ENCODE assay signal across 8 mouse cellular contexts in genomic region chr16:30388522-30389209, GRCm38 (mm10). TPM values are rescaled to one million over a fixed set of nuclear protein-coding genes. Genes with fewer than 3 reads are reported as not detected.
DNase-seq lines count a peak whose midpoint lies in the region; ATAC-seq and TF ChIP-seq lines count a peak whose summit lies in the region.

No protein-coding gene starts in this region.

- intact Hi-C loops in heart, postnatal 36 days (cut with DNase I), result no loop called here

- TF ChIP-seq RAD21 in MEL (IDR thresholded peaks at IDR 0.05; ENCODE audit: low read depth, low read length), result no peak

- H3K27ac ChIP-seq in MEL (ENCODE audit: control insufficient read depth, low read depth, low read length), result peak overlapping the region; percentile 98
- peak overlapping the region; percentile 75 for H3K27ac ChIP-seq in forebrain, embryonic 16.5 days (ENCODE audit: low read length)
- H3K27ac ChIP-seq in layer of hippocampus, adult 2 months, result peak overlapping the region; percentile 87
- peak overlapping the region; percentile 90 for H3K27ac ChIP-seq in neural tube, embryonic 15.5 days (replicated peaks)

- H3K9ac ChIP-seq in MEL (ENCODE audit: control insufficient read depth, low read depth, low read length, poor library complexity, severe bottlenecking), result peak overlapping the region; percentile 98
- peak overlapping the region; percentile 93 for H3K9ac ChIP-seq in forebrain, embryonic 16.5 days (replicated peaks; ENCODE audit: low read depth, low read length)
- peak overlapping the region; percentile 74 for H3K9ac ChIP-seq in neural tube, embryonic 15.5 days (replicated peaks)

- H3K4me1 ChIP-seq in MEL (ENCODE audit: control insufficient read depth in 1 of 2, insufficient read depth in 2 of 2, low read length in 2 of 2), result peaks cover 4 to 29% of the 10 kb centered on the region in 2 experiments
- peaks cover 18% of the 10 kb centered on the region for H3K4me1 ChIP-seq in forebrain, embryonic 16.5 days (replicated peaks; ENCODE audit: control insufficient read depth, insufficient read depth, low read length)
- peaks cover 9% of the 10 kb centered on the region for H3K4me1 ChIP-seq in lung, adult 2 months (ENCODE audit: control insufficient read depth, insufficient read depth, low read length)
- H3K4me1 ChIP-seq in neural tube, embryonic 15.5 days, result peaks cover 27% of the 10 kb centered on the region

- H3K4me3 ChIP-seq in MEL (ENCODE audit: control insufficient read depth in 1 of 2, insufficient read depth in 1 of 2, low read depth in 2 of 2, low read length in 2 of 2), result peak overlapping the region; percentile 73 to 99
- peak overlapping the region; percentile 91 for H3K4me3 ChIP-seq in forebrain, embryonic 16.5 days (replicated peaks; ENCODE audit: low read length)
- peak overlapping the region; percentile 80 for H3K4me3 ChIP-seq in layer of hippocampus, adult 2 months
- H3K4me3 ChIP-seq in lung, adult 2 months (replicated peaks; ENCODE audit: extremely low read depth, low read depth, low read length), result peak overlapping the region; percentile 71
- peak overlapping the region; percentile 88 for H3K4me3 ChIP-seq in neural tube, embryonic 15.5 days (replicated peaks)

- TF ChIP-seq EP300 in MEL (IDR thresholded peaks at IDR 0.05; ENCODE audit: low read depth in 1 of 2, low read length in 2 of 2), result no peak; a peak in 1 of 4 replicates

- peak; percentile 95 for ATAC-seq in forebrain, embryonic 16.5 days
- ATAC-seq in neural tube, embryonic 15.5 days (ENCODE audit: low FRiP score), result peak; percentile 95

- H3K9me3 ChIP-seq in MEL (replicated peaks; ENCODE audit: insufficient read depth, low read length), result no peaks in the 10 kb centered on the region
- 0 out of 2 replicates have a peak, but pooled peaks cover 2% of the 10 kb centered on the region for H3K9me3 ChIP-seq in forebrain, embryonic 16.5 days (ENCODE audit: control insufficient read depth, low read length)
- peaks cover 3% of the 10 kb centered on the region; the same call in 1 of the 2 replicates for H3K9me3 ChIP-seq in neural tube, embryonic 15.5 days (replicated peaks)

- H3K27me3 ChIP-seq in MEL (ENCODE audit: control insufficient read depth in 1 of 2, insufficient read depth in 2 of 2, low read length in 2 of 2), result no peaks in the 10 kb centered on the region
- H3K27me3 ChIP-seq in forebrain, embryonic 16.5 days (replicated peaks; ENCODE audit: control insufficient read depth, insufficient read depth, low read length), result no peaks in the 10 kb centered on the region
- H3K27me3 ChIP-seq in neural tube, embryonic 15.5 days (replicated peaks), result no peaks in the 10 kb centered on the region

- TF ChIP-seq POLR2A in MEL (IDR thresholded peaks at IDR 0.05; ENCODE audit: control insufficient read depth in 1 of 2, insufficient read depth in 1 of 2, low read depth in 1 of 2, low read length in 2 of 2, poor library complexity in 1 of 2), result peak; percentile 87 to 92
- TF ChIP-seq POLR2A in lung, adult 2 months (IDR thresholded peaks at IDR 0.05; ENCODE audit: borderline replicate concordance, extremely low read depth, low read depth, low read length), result no peak; the same call in 1 of the 2 replicates

- WGBS in forebrain, embryonic 16.5 days, result 0% methylated on average over 52 of the region's 76 CpGs
- 3% methylated on average over 75 of the region's 76 CpGs for WGBS in lung, adult 2 months
- WGBS in neural tube, embryonic 15.5 days, result under 1% methylated on average over 37 of the region's 76 CpGs

- H3K36me3 ChIP-seq in MEL (ENCODE audit: control insufficient read depth in 1 of 2, insufficient read depth in 2 of 2, low read length in 2 of 2), result peaks cover 26 to 37% of the 10 kb centered on the region in 2 experiments
- H3K36me3 ChIP-seq in forebrain, embryonic 16.5 days (ENCODE audit: control insufficient read depth, insufficient read depth), result no peaks in the 10 kb centered on the region
- no peaks in the 10 kb centered on the region for H3K36me3 ChIP-seq in neural tube, embryonic 15.5 days

- peak; percentile 94 for DNase-seq in MEL (ENCODE audit: low read depth, low spot score)
- DNase-seq in cerebellum, adult 18-20 months, result peak; percentile 88 to 93
- peak; percentile 91 for DNase-seq in heart, postnatal 36 days
- DNase-seq in layer of hippocampus, adult 2 months (ENCODE audit: low spot score in 2 of 2), result peak; percentile 89
- DNase-seq in lung, adult 2 months, result peak; percentile 88
- peak; percentile 93 for DNase-seq in testis, postnatal 10 days (ENCODE audit: low spot score)

- peak overlapping the region; percentile 93 for H3K4me2 ChIP-seq in forebrain, embryonic 16.5 days (ENCODE audit: low read length)
- peak overlapping the region; percentile 89 for H3K4me2 ChIP-seq in neural tube, embryonic 15.5 days

- no peak; a peak in 1 of 6 replicates for TF ChIP-seq CTCF in MEL (IDR thresholded peaks at IDR 0.05 in 2 of 3, conservative IDR thresholded peaks at IDR 0.05 in 1 of 3; ENCODE audit: control insufficient read depth in 1 of 3, insufficient read depth in 1 of 3, low read depth in 2 of 3, low read length in 3 of 3, poor library complexity in 1 of 3, severe bottlenecking in 1 of 3)
- 0 out of 2 replicates have a peak, but pooled peaks have one; percentile 5 for TF ChIP-seq CTCF in layer of hippocampus, adult 2 months (conservative IDR thresholded peaks at IDR 0.05)
- TF ChIP-seq CTCF in lung, adult 2 months (IDR thresholded peaks at IDR 0.05; ENCODE audit: insufficient read depth, low read length), result no peak

- peaks cover 46% of the 10 kb centered on the region for H3K79me2 ChIP-seq in MEL (ENCODE audit: control insufficient read depth, insufficient read depth, low read length, poor library complexity)

TF ChIP-seq in MEL, 35 proteins besides CTCF, POLR2A, EP300 and RAD21 (continues in another document):
- TF ChIP-seq MXI1 (IDR thresholded peaks at IDR 0.05; ENCODE audit: low read depth, low read length) (peak; percentile 25; the same call in 1 of the 2 replicates), SIN3A (IDR thresholded peaks at IDR 0.05; ENCODE audit: low read length) (peak; percentile 32; the same call in 1 of the 2 replicates), MEF2A (IDR thresholded peaks at IDR 0.05; ENCODE audit: extremely low read depth, insufficient replicate concordance, low read depth, low read length, poor library complexity, severe bottlenecking) (no peak), TAL1 (IDR thresholded peaks at IDR 0.05; ENCODE audit: low read length) (no peak), POLR2AphosphoS2 (IDR thresholded peaks at IDR 0.05; ENCODE audit: low read length) (peak; percentile 88; the same call in 1 of the 2 replicates), KAT2A (conservative IDR thresholded peaks at IDR 0.05; ENCODE audit: low read depth, low read length) (no peak), USF2 (IDR thresholded peaks at IDR 0.05; ENCODE audit: borderline replicate concordance in 1 of 2, insufficient read depth in 1 of 2, low read depth in 1 of 2, low read length in 2 of 2) (peak; percentile 28 to 43; a peak in 2 of 4 replicates), ETS1 (IDR thresholded peaks at IDR 0.05; ENCODE audit: low read depth, low read length) (no peak; the same call in 1 of the 2 replicates), MAX (IDR thresholded peaks at IDR 0.05; ENCODE audit: low read length) (peak; percentile 73), ZMIZ1 (IDR thresholded peaks at IDR 0.05; ENCODE audit: low read depth, low read length) (peak; percentile 97; the same call in 1 of the 2 replicates), JUND (IDR thresholded peaks at IDR 0.05; ENCODE audit: low read depth, low read length) (no peak), ZC3H11A (IDR thresholded peaks at IDR 0.05; ENCODE audit: low read depth, low read length) (no peak), ELF1 (IDR thresholded peaks at IDR 0.05; ENCODE audit: low read depth, low read length) (0 out of 2 replicates have a peak, but pooled peaks have one; percentile 7), NRF1 (IDR thresholded peaks at IDR 0.05; ENCODE audit: insufficient read depth, low read depth, low read length, poor library complexity, severe bottlenecking) (no peak), SMC3 (IDR thresholded peaks at IDR 0.05; ENCODE audit: low read depth, low read length) (peak; percentile 18; the same call in 1 of the 2 replicates), ZNF384 (IDR thresholded peaks at IDR 0.05; ENCODE audit: low read depth, low read length) (no peak), UBTF (IDR thresholded peaks at IDR 0.05; ENCODE audit: borderline replicate concordance, insufficient read depth, low read depth, low read length) (0 out of 2 replicates have a peak, but pooled peaks have one; percentile 19), MYC (IDR thresholded peaks at IDR 0.05; ENCODE audit: low read depth, low read length) (no peak), RCOR1 (IDR thresholded peaks at IDR 0.05; ENCODE audit: low read depth, low read length) (no peak), TBP (IDR thresholded peaks at IDR 0.05; ENCODE audit: low read depth, low read length) (peak; percentile 58; the same call in 1 of the 2 replicates), CHD1 (IDR thresholded peaks at IDR 0.05; ENCODE audit: low read depth, low read length) (peak; percentile 42; the same call in 1 of the 2 replicates), USF1 (IDR thresholded peaks at IDR 0.05; ENCODE audit: low read depth, low read length) (peak; percentile 94), GATA1 (IDR thresholded peaks at IDR 0.05; ENCODE audit: low read depth, low read length) (no peak), MAZ (IDR thresholded peaks at IDR 0.05; ENCODE audit: low read depth, low read length) (peak; percentile 88), MAFK (IDR thresholded peaks at IDR 0.05; ENCODE audit: borderline replicate concordance, low read depth, low read length) (no peak), ZKSCAN1 (IDR thresholded peaks at IDR 0.05; ENCODE audit: low read depth, low read length) (no peak), CHD2 (IDR thresholded peaks at IDR 0.05; ENCODE audit: low read length) (no peak), HCFC1 (IDR thresholded peaks at IDR 0.05; ENCODE audit: low read depth, low read length) (peak; percentile 73), NELFE (IDR thresholded peaks at IDR 0.05; ENCODE audit: low read depth, low read length) (peak; percentile 75), MYB (IDR thresholded peaks at IDR 0.05; ENCODE audit: low read depth, low read length) (no peak)

RNA-seq across cellular contexts. Expression of gene Atp13a3, which starts 17.1 kb away (rescaled TPM):
- 120 and 145 TPM in 2 replicates for total RNA-seq in MEL (2012; rRNA removed)
- polyA plus RNA-seq in MEL (2012; ENCODE audit: insufficient read depth in 1 of 2, insufficient read length in 2 of 2, low read depth in 1 of 2, low replicate concordance in 2 of 2, missing spikeins in 1 of 2), result 100 to 1,000 TPM in 1 of 2 experiments, 10 to 100 TPM in 1; 93.3 to 117 TPM
- 8.3 and 9.6 TPM in 2 replicates for polyA plus RNA-seq in forebrain, embryonic 16.5 days (2015; fragmentation: Nextera tagmentation; extraction: Ambion mirVana)
- 10 to 100 TPM; 53.9 to 56.4 TPM for total RNA-seq in heart, postnatal 36 days (2021)
- total RNA-seq in layer of hippocampus, adult 2 months (2021), result 10 to 100 TPM; 68.2 to 72.4 TPM
- polyA plus RNA-seq in lung, adult 2 months (2012; rRNA removed), result 47.2 and 48.1 TPM in 2 replicates
- 7.8 and 8.8 TPM in 2 replicates for polyA plus RNA-seq in neural tube, embryonic 15.5 days (2015; fragmentation: Nextera tagmentation; extraction: Ambion mirVana)

Comparison
In these comparisons a context has a peak if more than half of its experiments do, and no peak if none do; other contexts are left out.
1. Peak in every context shown above with its lines: DNase-seq, ATAC-seq, H3K4me3 ChIP-seq and H3K27ac ChIP-seq.